Comparison of ENCODE assay signal across 8 mouse cellular contexts in the genomic region with DNA sequence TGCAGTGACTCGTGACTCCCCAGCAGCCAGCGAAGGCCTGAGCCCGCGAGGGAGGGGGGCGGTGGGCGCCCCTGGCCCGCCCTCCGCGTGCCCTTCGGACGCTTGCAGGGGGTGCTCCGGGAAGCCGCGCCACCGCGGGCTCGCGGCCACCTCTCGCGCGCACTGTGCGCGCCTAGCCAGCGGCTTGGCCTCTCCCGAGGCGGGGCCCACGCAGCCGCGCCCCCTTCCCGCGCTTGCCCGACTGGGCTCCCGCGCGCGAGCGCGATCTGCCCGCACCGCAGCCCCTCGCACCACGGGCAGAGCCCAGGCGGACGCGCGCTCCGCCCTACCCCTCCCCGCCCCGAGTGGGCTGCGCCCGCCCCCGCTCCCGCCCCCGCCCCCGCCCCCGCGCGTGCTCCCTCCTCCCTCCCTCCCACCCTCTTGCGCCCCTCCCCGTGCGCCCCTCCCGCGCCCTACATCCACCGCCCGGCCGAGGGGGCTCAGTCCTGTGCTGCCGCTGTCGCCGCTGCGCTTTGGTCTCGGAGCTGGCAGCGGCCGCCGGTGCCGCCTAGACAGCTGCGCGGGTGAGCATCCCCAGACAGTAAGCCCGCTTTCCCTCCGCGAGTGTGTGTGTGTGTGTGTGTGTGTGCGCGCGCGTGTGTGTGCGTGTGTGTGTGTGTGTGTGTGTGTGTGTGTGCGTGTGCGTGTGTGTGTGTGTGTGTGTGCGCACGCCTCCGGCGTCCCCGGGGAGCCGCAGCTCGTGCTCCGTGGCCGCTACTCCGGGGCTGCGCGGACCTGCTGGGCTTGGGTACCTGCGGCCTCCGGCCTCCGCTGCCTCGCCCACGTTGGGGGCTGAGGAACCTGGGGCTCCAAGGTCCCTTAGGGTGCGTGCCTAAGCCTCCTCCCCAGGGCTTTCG. TPM values are rescaled to one million over a fixed set of nuclear protein-coding genes. Genes with fewer than 3 reads are reported as not detected.
DNase-seq lines count a peak whose midpoint lies in the region; ATAC-seq and TF ChIP-seq lines count a peak whose summit lies in the region.

TSS of gene Fhl1 (plus strand) at position 482 of the 896 bp plus-strand sequence.

- WGBS in hindbrain, embryonic 12.5 days = 24% methylated on average over 26 of the region's 106 CpGs
- 14% methylated on average over 11 of the region's 106 CpGs for WGBS in lung, postnatal 0 days

- H3K4me3 ChIP-seq in hindbrain, embryonic 12.5 days = peak within 1 kb of the TSS; percentile 51
- peak within 1 kb of the TSS; percentile 49 for H3K4me3 ChIP-seq in lung, postnatal 0 days (ENCODE audit: low read depth, low read length)

- H3K36me3 ChIP-seq in hindbrain, embryonic 12.5 days = no peaks in the 10 kb centered on the region
- no peaks in the 10 kb centered on the region for H3K36me3 ChIP-seq in lung, postnatal 0 days (ENCODE audit: insufficient read depth, low read length)

- H3K27ac ChIP-seq in hindbrain, embryonic 12.5 days = peak within 1 kb of the TSS; percentile 83
- peak within 1 kb of the TSS; percentile 87 for H3K27ac ChIP-seq in lung, postnatal 0 days (ENCODE audit: low read length)

- peak; percentile 29 to 33 for DNase-seq in adrenal gland, adult 18-20 months (ENCODE audit: low spot score in 2 of 2)
- DNase-seq in cerebellum, postnatal 4 days (ENCODE audit: low spot score in 2 of 2) = peak; percentile 42 to 50
- peak; percentile 14 for DNase-seq in gastrocnemius, adult 18-20 months (ENCODE audit: low spot score)
- peak; percentile 19 to 21 for DNase-seq in layer of hippocampus, postnatal 25 days (ENCODE audit: extremely low spot score in 1 of 2, low spot score in 1 of 2)
- DNase-seq in lung, postnatal 0 days (ENCODE audit: low spot score) = peak; percentile 84
- peak; percentile 50 for DNase-seq in right cerebral cortex, adult 18-20 months

- peak; percentile 94 for ATAC-seq in hindbrain, embryonic 12.5 days (ENCODE audit: low FRiP score)
- peak; percentile 90 for ATAC-seq in lung, postnatal 0 days
- ATAC-seq in inflammation-experienced regulatory T-cells, adult 6 months = no peak

- H3K9me3 ChIP-seq in hindbrain, embryonic 12.5 days (replicated peaks) = no peaks in the 10 kb centered on the region
- H3K9me3 ChIP-seq in lung, postnatal 0 days (ENCODE audit: low read length) = no peaks in the 10 kb centered on the region

- TF ChIP-seq CTCF in lung, postnatal 0 days (IDR thresholded peaks at IDR 0.05) = no peak

- no peaks in the 10 kb centered on the region for H3K4me1 ChIP-seq in hindbrain, embryonic 12.5 days
- H3K4me1 ChIP-seq in lung, postnatal 0 days (ENCODE audit: insufficient read depth, low read depth, low read length) = no peaks in the 10 kb centered on the region

- H3K27me3 ChIP-seq in hindbrain, embryonic 12.5 days = no peaks in the 10 kb centered on the region
- no peaks in the 10 kb centered on the region for H3K27me3 ChIP-seq in lung, postnatal 0 days (replicated peaks; ENCODE audit: insufficient read depth, low read length)

- TF ChIP-seq EP300 in lung, postnatal 0 days (IDR thresholded peaks at IDR 0.05) = no peak

- peak within 1 kb of the TSS; percentile 73 for H3K9ac ChIP-seq in hindbrain, embryonic 12.5 days
- peak within 1 kb of the TSS; percentile 62 for H3K9ac ChIP-seq in lung, postnatal 0 days (replicated peaks; ENCODE audit: low read depth)

- H3K4me2 ChIP-seq in hindbrain, embryonic 12.5 days (replicated peaks) = peak within 1 kb of the TSS; percentile 53
- H3K4me2 ChIP-seq in lung, postnatal 0 days (replicated peaks; ENCODE audit: low read depth, low read length) = peak within 1 kb of the TSS; percentile 54

RNA-seq across cellular contexts. Expression of gene Fhl1, which starts in this region (rescaled TPM):
- 10 to 100 TPM; 33.5 to 87.9 TPM for total RNA-seq in adrenal gland, adult 18-20 months (2021)
- 1,000 to 10,000 TPM; 1,822 to 2,163 TPM for total RNA-seq in gastrocnemius, adult 18-20 months (2021)
- polyA plus RNA-seq in hindbrain, embryonic 12.5 days (2016; fragmentation: Nextera tagmentation; extraction: Ambion mirVana) = 81.7 and 87.1 TPM in 2 replicates
- 10 to 100 TPM; 72.9 to 95.9 TPM for total RNA-seq in layer of hippocampus, postnatal 25 days (2021)
- 982 and 1,058 TPM in 2 replicates for polyA plus RNA-seq in lung, postnatal 0 days (2015; fragmentation: Nextera tagmentation; extraction: Ambion mirVana)
- polyA plus RNA-seq in inflammation-experienced regulatory T-cells, adult 6 months (2017; shearing (Covaris generic)) = not detected

Comparison
In these comparisons a context has a peak if more than half of its experiments do, and no peak if none do; other contexts are left out.
1. RNA of gene Fhl1 (total RNA-seq): 1,822 to 2,163 TPM in gastrocnemius, adult 18-20 months; 72.9 to 95.9 TPM in layer of hippocampus, postnatal 25 days and 33.5 to 87.9 TPM in adrenal gland, adult 18-20 months; every median in the first group is over 10 times any median in the second.
2. RNA of gene Fhl1 (polyA plus RNA-seq): 982 to 1,058 TPM in lung, postnatal 0 days and 81.7 to 87.1 TPM in hindbrain, embryonic 12.5 days; not detected in inflammation-experienced regulatory T-cells, adult 6 months; every median in the first group is over 10 times any median in the second.
3. RNA of gene Fhl1 (polyA plus RNA-seq): 982 to 1,058 TPM in lung, postnatal 0 days; 81.7 to 87.1 TPM in hindbrain, embryonic 12.5 days; every median in the first group is over 10 times any median in the second.
4. DNase-seq: peak in every context shown above with its lines; median percentile 84 in lung, postnatal 0 days; 50 in right cerebral cortex, adult 18-20 months; 46 in cerebellum, postnatal 4 days; 31 in adrenal gland, adult 18-20 months; 20 in layer of hippocampus, postnatal 25 days; 14 in gastrocnemius, adult 18-20 months.